Mouse (Mus musculus): ENCODE results near the gene Scimp.
"Not testable (repeated sequence)": the region's sequence is repeated elsewhere in the genome, so short reads cannot be mapped to it uniquely, and the experiment has no call there.

The Scimp gene

DNA sequence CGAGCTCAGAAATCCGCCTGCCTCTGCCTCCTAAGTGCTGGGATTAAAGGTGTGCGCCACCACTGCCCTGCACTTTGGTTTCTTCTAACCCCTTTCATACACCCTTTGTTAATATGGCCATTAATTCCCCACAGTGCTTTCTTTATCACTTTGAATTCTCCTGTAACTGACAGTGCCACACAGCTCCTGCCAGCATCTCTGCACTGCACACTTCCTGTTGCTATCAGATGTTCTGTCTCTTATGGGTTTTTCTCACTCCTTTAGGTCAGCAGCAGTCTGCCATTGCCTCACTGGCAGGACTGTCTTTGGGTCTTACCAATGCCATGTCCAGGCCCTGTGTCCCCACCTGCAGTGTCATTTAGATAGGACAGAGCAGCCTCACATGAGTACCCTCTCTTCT is 41.6 kb downstream of the Scimp start:
- DNase-seq (ENCODE audit: low read depth, low spot score), result no peak

DNA sequence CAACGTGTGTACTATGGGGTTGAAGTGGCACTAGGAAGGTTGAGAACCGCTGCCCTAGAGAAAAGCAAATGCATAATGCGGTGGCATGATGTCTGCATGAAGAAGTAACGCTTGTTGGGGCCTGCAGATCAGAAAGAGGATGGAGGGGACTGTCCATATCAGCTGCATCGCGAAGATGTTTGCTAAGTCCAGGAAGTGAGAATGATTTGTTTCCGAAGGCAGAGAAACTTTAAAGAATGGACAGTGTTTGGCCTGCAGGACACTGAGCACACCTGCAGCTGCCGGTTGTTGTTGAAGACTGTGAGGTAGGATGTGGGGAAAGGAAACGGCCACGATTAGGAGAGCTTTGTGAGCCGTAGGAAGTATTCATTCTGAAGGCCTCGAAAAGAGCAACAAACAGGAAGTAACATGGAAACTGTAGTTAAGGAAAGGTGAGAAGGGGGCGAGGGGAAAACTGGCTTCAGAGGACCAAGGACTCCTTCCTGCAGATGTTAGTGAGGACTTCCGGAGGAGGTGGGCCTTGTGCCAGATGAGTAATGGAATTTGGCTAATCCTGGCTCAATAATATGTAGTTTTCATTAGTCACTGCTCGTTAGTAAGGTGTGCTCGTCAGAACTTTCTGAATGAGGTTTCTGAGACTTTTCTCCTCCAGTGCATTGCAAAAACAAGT is 46.5 kb downstream of the Scimp start:
- no peak for DNase-seq (ENCODE audit: low read depth, low spot score)

DNA sequence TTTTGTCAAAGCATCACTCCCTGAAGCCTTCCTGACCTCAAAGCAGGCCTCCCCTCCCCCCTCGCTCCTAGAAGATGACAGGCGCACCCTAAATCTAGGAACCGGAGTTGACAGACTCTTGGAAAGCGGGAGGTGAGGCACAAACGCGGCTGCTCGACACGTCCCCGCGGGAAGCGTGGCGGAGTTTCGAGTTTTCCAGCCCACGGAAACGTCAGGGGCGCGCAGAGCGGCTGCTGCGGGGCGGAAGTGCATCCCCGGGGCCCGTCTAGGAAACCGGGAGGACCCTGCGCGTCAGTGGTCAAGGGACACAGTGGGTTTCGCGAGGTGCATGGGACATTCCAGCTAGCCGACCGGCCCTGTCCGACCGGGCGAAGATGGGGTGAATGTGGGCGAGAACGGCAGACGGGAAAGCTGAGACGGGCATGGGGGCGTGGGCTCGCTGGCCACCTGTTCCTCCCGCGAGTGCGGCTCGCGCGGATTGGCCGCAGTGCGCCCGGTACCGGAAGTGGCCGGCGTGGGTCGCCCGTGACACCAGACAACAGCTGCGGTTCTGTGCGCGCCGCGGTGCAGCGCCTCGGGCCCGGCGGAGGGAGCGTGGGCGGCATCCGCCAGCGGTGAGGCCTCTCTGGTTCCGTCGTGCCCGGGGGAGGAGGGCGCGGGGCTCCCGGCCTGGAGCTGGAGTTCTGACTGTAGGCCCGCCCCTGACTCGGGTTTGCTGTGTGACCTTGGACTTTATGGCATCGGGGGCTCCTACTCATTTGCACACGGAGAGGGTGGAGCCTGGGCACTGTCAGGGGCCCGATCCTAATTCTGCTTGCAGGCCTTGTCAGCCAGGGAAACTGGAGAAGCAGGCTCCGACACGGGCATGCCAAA is 48.2 kb downstream of the Scimp start, which contains the start of gene Zfp3:
Gene Zfp3 (plus strand): TSS at position 274 of the 873 bp plus-strand sequence.
- DNase-seq (ENCODE audit: low read depth, low spot score), result peak; percentile 37

DNA sequence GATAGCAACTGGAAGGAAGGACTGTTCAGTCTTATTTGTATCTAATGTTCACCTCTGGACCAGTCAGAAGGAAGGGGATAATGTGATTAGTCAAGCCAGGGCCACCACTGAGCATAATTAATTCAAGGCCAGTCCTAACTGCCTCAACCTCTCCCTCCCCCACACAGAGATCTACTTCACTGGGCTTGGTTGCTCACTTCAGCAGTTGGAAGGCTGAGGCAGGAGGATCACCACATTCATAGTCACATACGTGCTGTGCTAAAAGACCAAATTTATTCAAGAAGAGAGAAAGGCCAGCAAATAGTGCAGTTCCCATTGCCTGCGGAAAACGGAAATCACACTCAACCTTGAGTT is 48.8 kb downstream of the Scimp start:
- no peak for DNase-seq (ENCODE audit: low read depth, low spot score)

DNA sequence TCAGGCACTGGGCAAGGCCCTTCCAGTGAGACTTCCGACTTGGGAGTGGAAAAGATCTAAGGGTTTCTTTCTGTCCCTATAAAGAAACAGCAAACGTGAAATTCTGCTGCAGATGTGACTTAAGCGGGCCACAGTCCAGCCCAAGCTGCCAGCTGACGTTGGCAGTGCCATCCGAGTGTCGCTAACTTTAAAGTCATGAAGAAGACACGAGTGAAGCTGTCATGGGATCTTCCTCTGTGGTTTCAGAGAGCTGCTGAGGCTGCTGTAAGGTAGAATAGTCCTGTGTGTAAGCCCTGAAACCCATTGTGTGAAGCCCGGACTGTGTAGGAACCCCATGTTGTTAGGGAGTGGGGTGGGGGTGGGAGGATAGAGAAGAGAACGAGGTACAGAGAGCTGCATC is 49.7 kb downstream of the Scimp start:
- DNase-seq (ENCODE audit: low read depth, low spot score), result no peak

DNA sequence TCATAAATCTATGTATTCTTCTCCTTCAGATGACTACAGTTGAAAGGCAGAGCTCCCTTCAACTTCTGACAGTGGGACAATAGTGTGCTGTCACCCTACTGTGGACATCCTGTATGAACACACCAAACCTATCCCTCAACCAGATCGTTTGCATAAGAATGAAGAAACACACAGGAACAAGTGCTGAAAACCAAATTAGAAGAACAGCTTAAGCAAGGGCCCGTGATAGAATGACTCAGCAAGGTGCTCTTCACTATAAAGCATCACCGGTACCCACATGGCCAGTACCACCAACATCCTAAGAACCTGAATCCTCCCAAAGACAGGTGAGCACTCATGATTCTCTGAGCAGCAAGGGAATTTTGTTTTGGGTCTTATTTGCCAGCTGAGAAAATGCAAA is 51.9 kb downstream of the Scimp start:
- DNase-seq (ENCODE audit: low read depth, low spot score), result not testable (repeated sequence)

DNA sequence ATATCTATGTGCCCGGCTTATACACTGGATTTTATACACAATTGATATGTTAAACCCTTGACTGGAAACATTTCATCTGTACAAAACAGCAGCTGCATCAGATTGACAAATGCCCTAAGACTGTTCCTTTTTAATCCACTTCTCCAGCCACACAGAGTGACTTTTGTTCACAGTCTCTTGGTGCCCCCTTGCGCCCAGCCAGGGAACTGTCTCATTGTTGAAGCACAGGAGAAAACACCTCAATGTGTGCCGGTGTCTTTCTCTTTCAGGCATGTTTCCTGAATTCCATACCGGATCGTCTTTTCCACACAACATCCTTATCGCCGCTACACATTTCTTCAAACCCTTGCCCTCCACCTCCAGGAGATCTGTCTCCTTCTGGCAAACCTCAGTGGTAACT is 56.7 kb downstream of the Scimp start:
- DNase-seq (ENCODE audit: low read depth, low spot score), result no peak

DNA sequence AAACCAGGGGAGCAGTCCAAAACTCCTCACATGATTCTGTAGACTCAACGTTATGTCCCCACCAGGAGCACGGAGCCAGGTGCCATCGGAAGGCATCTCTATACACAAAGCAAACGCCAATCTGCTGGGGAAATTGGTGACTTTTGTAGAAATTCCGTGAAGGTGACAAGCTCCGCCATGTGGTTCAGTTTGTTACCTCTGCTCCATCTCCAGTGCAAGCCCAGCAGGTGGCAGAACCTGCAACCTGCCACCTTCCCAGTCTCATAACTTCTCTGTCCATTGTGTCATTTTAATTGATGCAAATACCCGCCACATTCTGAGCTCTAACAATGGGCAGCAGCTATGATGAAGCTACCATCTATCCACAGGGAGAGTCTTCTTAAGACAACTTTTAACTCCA is 57.4 kb downstream of the Scimp start:
- DNase-seq (ENCODE audit: low read depth, low spot score), result no peak

DNA sequence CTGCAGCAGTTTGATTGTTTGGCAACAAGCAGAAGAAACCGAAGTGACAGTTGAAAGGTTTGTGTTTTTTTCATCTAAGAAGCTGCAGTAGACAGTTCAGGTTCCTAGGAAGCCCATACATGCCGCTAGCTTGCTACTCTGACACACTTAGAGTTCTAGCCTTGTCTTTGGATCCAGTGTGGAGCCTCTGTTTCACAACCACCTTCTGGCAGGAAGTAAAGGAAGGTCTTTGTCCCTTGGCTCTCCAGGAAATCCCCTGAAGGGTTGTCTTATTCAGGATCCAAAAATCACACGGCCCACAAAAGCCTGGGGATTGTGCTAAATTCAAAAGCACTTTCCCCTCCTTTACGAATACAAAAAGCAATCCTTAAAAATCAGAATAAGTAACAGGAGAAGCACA is 57.9 kb downstream of the Scimp start:
- DNase-seq (ENCODE audit: low read depth, low spot score), result no peak

DNA sequence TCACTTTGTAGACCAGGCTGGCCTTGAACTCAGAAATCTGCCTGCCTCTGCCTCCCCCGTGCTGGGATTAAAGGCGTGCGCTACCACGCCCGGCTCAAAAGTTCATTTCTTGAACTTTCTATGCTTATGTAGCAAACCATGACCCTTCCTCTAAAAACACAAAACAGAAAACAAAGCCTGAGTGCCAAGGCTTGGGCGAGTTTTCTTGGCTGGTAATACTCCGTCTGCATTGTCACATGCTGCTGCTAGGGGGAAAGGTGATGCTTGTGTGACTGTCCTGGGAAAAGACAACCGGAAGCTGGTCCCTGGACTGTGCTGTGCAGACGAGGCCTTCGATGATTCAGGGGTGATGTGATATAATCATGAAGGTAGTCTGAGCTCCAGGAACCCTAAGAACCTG is 59.2 kb downstream of the Scimp start:
- no peak for DNase-seq (ENCODE audit: low read depth, low spot score)

DNA sequence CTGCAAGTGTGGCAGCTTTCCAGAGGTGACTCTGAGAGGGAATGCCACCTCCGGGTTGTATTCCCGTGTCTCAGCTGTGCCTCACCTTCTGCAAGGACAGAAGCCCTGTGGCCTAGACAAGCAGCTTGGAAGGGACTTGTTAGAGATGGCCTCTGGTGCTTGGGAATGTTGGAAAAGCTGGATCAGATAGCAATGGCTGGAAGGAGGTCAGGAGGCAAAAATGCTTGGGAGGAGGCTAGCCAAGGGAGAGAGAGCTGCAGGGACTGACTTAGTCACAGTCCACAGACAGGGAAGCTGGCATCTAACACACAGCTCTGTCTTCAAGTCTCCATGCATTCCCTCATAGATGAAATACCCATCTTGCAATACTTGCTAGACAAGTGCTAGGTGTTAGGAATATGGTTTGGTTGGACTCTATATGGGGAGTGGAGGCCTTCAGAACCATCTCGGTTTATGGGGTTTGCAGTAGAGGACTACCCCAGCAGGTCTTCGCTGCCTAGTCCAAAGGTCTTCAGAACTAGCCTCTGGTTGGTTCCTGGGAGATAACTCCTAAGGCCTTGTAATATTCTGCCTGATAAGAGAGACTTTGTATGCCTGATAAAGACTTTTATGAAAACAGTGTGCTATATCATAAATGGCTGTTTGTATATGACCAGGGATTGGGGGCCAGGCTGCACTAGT is 59.9 kb downstream of the Scimp start:
- DNase-seq (ENCODE audit: low read depth, low spot score), result no peak

DNA sequence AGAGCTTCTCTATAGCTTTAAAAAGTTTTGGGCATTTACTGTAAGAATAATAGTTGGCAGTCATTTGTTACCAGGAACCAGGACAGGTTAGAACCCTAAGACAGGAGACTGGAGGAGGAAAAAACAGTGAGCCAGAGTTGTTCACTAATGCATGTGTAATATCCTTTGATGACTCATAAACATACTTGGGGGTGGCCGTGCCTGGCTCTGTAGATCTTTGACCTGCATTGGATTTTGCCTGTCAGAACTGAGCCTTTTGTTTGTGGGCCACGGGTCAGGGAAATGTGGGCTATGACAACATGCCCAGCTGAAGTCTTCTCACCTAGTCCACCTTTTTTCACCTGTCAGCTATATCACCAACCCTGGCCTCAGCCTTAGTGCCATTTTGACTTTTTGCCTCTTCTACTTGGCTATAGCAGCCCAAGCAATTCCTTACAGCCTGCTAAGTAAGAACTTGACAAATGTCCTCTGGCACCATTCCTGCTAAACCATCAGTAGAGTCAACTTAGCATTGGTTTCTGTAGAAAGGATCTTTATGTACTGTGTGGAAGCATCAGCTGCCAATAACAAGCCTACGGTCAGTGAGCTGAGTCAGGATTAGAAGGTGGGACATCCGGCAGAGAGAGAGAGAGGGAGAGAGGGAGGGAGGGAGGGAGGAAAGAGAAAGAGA is 64.4 kb downstream of the Scimp start:
- no peak for DNase-seq (ENCODE audit: low read depth, low spot score)

DNA sequence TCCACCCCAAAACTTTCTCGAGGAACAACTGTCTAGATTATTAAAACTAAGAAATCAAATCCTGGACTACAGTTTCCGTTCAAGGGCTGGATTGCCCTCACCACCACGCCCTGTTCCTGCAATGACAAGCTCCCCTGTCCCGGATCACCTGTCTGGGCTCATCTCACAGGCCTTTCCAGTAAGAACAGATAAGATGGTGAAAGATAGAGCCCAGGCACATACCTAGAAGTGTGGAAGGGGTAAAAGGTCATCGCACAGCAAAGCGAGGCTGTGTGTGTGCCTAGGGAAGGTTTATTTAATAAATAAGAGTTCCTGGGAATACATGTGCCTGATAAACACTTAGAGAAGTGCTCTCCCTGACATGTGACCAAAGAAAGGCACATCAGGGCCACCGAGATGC is 66.8 kb downstream of the Scimp start:
- DNase-seq (ENCODE audit: low read depth, low spot score), result no peak

DNA sequence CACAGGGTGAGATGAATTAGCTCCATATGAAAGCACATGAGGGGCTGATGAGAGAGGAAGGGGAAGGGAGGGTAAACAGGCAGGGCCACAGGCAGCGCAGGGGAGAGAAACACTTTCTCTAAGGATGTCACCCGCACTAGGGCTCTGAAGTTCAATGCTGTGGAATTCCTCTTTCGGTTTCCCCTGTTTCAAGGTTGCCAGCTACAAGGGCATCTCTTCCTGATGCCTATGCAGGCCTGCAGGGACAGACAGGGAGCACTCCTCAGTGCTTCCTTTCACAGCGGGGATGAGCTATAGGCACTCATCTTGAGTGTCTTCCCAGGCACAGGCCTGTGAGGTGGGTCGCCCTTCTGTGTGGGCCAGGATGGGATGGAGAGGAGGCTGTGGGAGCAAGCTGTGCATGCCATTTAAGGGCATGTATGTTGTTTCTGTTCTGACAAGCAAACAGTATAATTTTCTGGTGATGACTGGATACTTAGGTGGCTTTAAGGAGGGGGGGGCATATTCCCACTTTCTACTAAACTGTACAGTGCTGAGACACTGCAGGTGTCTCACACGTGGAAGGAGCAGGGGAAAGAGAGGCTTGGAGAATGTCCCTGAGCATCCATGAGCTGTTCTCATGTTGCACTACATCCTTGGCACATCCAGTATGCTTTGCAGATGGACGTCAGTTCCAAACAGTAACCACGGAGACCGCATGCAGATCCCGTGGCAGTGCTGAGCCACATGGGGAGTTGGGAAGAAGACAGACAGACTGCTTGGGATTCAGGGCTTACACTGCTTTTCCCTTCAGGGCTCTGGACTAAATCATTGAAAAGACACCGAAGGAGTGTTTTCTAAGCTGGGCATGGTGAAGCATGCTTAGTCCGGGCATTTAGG is 69.6 kb downstream of the Scimp start:
- DNase-seq (ENCODE audit: low read depth, low spot score), result no peak

DNA sequence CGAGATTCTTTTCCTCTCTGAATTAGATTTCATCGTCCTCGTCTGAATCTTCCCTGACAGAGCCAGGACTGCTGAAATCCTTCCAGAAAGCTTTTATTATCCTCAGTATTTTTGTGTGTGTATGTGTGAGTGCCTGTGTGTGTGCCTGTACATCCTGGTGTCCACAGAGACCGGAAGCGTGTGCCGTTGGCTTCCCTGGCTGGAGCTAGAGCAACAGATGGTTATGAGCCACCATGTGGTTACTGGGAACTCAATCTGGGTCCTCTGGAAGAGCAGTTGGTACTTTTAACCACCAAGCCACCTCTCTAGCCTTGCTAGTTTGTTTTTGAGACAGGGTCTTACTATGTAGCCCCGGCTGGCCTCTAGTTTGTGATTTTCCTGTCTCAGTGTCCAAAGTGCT is 70.3 kb downstream of the Scimp start:
- no peak for DNase-seq (ENCODE audit: low read depth, low spot score)

DNA sequence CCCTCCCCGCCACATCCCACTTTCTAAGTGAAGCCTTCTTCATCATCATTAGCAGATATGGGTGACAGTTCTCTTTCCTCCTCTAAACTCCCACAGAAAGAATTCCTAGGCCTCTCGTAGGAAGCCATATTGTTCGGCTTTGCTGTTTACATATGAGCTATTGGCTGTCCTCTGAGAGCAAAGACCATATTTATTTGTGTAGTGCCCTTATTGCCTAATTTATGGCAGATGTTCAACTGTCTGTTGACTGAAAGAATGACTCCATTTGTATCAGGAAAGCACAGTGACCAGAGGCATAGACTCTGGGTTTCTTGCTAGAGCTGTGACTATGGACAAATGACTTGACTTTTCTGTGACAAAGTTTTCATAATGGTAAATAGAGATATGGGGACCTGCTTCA is 70.8 kb downstream of the Scimp start:
- DNase-seq (ENCODE audit: low read depth, low spot score), result no peak

Data from brain, embryonic 18.5 days (tissue).